Mouse (Mus musculus): ENCODE data around the gene Gipc3. TPM values are rescaled to one million over a fixed set of nuclear protein-coding genes. Genes with fewer than 3 reads are reported as not detected.

The Gipc3 gene
- polyA plus RNA-seq, 1 experiment, result not detected

DNA sequence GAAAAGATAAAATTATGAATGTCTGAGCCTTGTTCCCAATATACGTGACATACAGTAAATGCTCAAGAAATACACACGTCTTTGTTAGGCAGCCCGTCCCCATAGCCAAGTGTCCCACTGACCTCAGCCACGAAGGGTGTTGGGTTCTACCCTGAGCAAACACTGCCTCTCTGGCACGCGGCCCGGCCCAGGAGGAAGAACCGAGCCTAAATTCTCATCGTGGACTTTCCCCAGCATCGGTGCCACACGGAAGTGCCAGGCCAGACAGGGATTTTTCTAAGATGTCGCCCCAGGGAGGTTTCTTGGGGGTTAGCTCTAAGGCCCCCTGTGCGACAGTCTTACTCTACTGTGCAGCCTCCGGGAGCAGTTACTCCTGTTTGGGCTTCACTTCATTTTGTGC is 53.3 kb downstream of the Gipc3 start:
- 71% methylated on average over 14 of the region's 14 CpGs for WGBS
- no peak for TF ChIP-seq POLR2A (IDR thresholded peaks at IDR 0.05; ENCODE audit: borderline replicate concordance, control insufficient read depth, low read depth, low read length)
- TF ChIP-seq CTCF (IDR thresholded peaks at IDR 0.05; ENCODE audit: control insufficient read depth, insufficient read depth, low read length), result no peak
- peaks cover 7% of the 10 kb centered on the region for H3K4me1 ChIP-seq (ENCODE audit: control insufficient read depth, insufficient read depth, low read length)

DNA sequence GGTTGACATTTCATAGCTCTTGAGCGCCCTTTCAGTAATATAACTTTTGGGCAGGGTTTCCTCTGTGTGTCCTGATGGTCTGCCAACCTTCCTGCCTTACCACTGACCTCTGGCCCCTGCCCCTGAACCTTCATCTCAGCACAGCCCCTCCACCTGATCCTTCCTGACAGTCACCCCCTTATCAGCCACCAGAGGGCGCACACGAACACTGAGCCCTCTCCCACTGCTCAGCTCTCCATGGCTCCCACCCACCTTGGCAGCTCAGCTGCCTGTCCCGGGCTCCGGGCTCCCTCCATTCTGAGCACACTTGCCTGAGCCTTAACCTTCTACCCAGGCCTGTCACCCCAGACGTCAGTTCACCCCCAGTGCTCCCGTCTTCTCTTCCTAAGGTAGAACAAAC is 53.8 kb downstream of the Gipc3 start:
- TF ChIP-seq CTCF (IDR thresholded peaks at IDR 0.05; ENCODE audit: control insufficient read depth, insufficient read depth, low read length), result peak; percentile 95
- TF ChIP-seq POLR2A (IDR thresholded peaks at IDR 0.05; ENCODE audit: borderline replicate concordance, control insufficient read depth, low read depth, low read length), result no peak
- H3K4me3 ChIP-seq (replicated peaks; ENCODE audit: control insufficient read depth, low read depth, low read length), result no peak overlapping the region
- peaks cover 4% of the 10 kb centered on the region; the same call in 1 of the 2 replicates for H3K4me1 ChIP-seq (ENCODE audit: control insufficient read depth, insufficient read depth, low read length)
- no peak overlapping the region for H3K27ac ChIP-seq (ENCODE audit: control insufficient read depth, insufficient read depth, low read depth, low read length, poor library complexity)
- 15% methylated on average over 7 of the region's 7 CpGs for WGBS

More for the DNA sequence above, 53.3 kb downstream of the Gipc3 start:
- H3K27ac ChIP-seq (ENCODE audit: control insufficient read depth, insufficient read depth, low read depth, low read length, poor library complexity), result no peak overlapping the region
- H3K4me3 ChIP-seq (replicated peaks; ENCODE audit: control insufficient read depth, low read depth, low read length), result no peak overlapping the region

DNA sequence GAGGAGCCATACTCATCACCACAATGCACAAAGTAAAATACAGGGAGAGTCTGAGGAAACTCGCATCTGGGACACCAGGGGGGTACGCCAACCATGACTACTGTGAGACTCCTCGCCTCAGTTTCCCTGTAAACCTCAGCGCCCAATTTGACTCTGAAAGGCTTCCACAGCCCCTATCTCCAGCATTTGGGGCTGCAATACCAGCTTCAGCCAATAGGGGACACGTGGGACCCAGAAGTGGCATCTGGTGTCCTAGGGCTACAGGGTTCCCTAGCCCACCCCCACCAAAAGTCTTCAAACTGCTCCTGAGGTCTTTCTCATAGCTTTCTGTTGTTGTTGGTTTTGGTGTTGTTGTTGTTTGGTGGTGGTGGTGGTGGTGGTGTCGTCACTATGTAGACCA is 54.5 kb downstream of the Gipc3 start:
- H3K27ac ChIP-seq (ENCODE audit: control insufficient read depth, insufficient read depth, low read depth, low read length, poor library complexity), result no peak overlapping the region
- TF ChIP-seq POLR2A (IDR thresholded peaks at IDR 0.05; ENCODE audit: borderline replicate concordance, control insufficient read depth, low read depth, low read length) (no peak), CTCF (IDR thresholded peaks at IDR 0.05; ENCODE audit: control insufficient read depth, insufficient read depth, low read length) (peak; percentile 46; the same call in 1 of the 2 replicates)
- 38% methylated on average over 6 of the region's 6 CpGs for WGBS
- H3K4me1 ChIP-seq (ENCODE audit: control insufficient read depth, insufficient read depth, low read length), result peaks cover 4% of the 10 kb centered on the region; the same call in 1 of the 2 replicates
- no peak overlapping the region for H3K4me3 ChIP-seq (replicated peaks; ENCODE audit: control insufficient read depth, low read depth, low read length)

DNA sequence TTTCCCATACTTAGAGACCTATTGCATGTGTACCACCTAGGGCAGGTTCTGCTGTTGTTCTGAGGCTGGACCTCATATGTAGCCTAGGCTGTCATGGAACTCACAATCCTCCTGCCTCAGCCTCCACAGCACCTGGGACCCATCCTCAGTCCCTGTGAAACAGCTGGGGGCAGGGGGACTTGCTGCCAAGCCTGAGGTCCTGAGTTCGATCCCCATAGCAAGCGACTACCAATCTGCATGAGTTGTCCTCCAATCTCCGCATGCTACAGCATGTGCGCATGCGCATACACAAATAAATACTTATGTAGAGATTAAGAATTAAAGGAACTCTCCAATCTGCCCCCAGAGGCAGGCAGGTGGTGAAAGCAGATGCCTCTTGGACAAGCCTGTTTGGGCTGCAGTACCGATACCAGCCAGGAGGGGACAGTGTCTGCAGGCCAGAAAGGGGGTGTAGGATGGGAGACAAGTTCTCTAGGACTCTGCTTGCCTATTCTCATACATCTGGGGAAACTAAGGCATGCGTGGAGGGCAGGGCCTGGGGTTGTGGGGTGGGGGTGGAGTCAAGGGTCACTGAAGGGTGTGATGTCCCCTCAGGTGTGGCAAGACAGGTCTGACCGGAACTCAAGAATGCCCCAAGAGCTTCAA is 55.4 kb downstream of the Gipc3 start:
- peaks cover 4% of the 10 kb centered on the region; the same call in 1 of the 2 replicates for H3K4me1 ChIP-seq (ENCODE audit: control insufficient read depth, insufficient read depth, low read length)
- 66% methylated on average over 8 of the region's 8 CpGs for WGBS
- peak; percentile 91 for TF ChIP-seq CTCF (IDR thresholded peaks at IDR 0.05; ENCODE audit: control insufficient read depth, insufficient read depth, low read length)
- TF ChIP-seq POLR2A (IDR thresholded peaks at IDR 0.05; ENCODE audit: borderline replicate concordance, control insufficient read depth, low read depth, low read length), result no peak

DNA sequence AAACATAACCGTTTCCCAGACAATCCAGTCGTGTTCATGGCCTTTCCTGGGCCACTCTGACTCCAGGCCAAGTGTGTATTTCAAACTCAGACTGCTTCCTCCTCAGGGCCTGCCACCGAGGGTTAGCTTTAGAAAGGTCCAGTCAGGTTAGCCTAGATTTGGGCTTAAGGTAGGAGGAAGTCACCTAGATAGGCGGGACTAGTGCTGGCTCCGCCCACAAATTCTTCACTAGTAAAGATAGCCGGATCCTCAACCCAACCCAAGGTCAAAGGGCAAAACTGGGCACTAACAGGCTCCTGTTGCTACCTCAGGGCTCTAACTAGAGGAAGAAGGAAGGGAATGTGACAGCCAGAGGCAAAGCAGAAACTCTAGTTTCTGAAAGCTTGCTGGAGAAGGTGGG is 56.5 kb downstream of the Gipc3 start:
- TF ChIP-seq POLR2A (IDR thresholded peaks at IDR 0.05; ENCODE audit: borderline replicate concordance, control insufficient read depth, low read depth, low read length) (no peak), CTCF (IDR thresholded peaks at IDR 0.05; ENCODE audit: control insufficient read depth, insufficient read depth, low read length) (no peak)
- Histone ChIP-seq H3K4me1 (ENCODE audit: control insufficient read depth, insufficient read depth, low read length) (peaks cover 4% of the 10 kb centered on the region; the same call in 1 of the 2 replicates), H3K27ac (ENCODE audit: control insufficient read depth, insufficient read depth, low read depth, low read length, poor library complexity) (no peak overlapping the region), H3K4me3 (replicated peaks; ENCODE audit: control insufficient read depth, low read depth, low read length) (no peak overlapping the region)
- WGBS, result 35% methylated on average over 6 of the region's 6 CpGs

More for the DNA sequence above, 55.4 kb downstream of the Gipc3 start:
- Histone ChIP-seq H3K27ac (ENCODE audit: control insufficient read depth, insufficient read depth, low read depth, low read length, poor library complexity) (no peak overlapping the region), H3K4me3 (replicated peaks; ENCODE audit: control insufficient read depth, low read depth, low read length) (no peak overlapping the region)

DNA sequence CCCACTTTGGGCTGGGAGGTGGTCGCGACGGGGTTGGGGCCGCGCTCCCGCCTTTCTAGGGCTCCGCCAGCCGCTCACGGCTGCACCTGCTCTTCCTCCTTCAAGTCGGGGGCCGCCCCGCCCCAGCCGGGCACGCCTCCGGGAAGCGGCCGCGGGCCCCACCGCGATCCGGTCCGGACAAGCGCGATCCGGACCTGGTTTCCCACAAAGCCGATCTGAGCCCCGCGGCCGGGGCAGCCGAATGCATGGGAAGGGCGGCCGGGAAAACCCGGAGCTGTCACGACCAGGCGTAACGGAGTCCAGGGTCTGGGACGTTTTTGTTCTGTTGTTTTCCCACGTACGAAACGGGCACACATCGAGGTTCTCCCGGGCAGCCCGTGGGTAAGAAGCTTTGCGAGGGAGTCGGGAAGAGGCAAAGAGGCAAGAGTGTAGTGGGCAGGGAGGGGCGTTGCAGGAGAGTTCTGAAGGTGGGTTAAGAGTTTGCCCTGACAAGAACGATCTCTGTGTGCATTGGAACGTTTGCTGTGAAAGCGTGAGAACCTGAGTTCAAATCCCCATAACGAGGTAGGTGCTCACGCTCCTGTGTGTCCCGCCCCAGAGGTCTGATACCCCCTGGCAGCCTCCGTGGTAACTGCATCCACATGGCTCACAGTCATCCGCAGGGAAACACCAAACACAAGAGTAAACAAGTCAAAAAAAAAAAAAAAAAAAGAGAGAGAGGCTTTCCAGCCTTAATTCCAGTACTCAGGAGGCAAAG is 57.2 kb downstream of the Gipc3 start:
- H3K4me3 ChIP-seq (replicated peaks; ENCODE audit: control insufficient read depth, low read depth, low read length), result peak overlapping the region; percentile 69
- H3K27ac ChIP-seq (ENCODE audit: control insufficient read depth, insufficient read depth, low read depth, low read length, poor library complexity), result peak overlapping the region; percentile 16; the same call in 1 of the 2 replicates
- H3K4me1 ChIP-seq (ENCODE audit: control insufficient read depth, insufficient read depth, low read length), result no peaks in the 10 kb centered on the region
- TF ChIP-seq CTCF (IDR thresholded peaks at IDR 0.05; ENCODE audit: control insufficient read depth, insufficient read depth, low read length) (no peak), POLR2A (IDR thresholded peaks at IDR 0.05; ENCODE audit: borderline replicate concordance, control insufficient read depth, low read depth, low read length) (peak; percentile 21; the same call in 1 of the 2 replicates)
- WGBS, result 2% methylated on average over 54 of the region's 54 CpGs

Other genes with a start within 250 kb of the Gipc3 start
- gene Creb3l3, start 244.4 kb downstream of the Gipc3 start, polyA plus RNA-seq (2011; ENCODE audit: insufficient read depth, insufficient read length, low replicate concordance, missing spikeins), result 0.87 TPM in 1 of 2 replicates, not detected in the other
- gene Map2k2, start 237.4 kb downstream of the Gipc3 start, polyA plus RNA-seq (2011; ENCODE audit: insufficient read depth, insufficient read length, low replicate concordance, missing spikeins), result 57.6 and 108 TPM in 2 replicates
- gene Zbtb7a, start 208.0 kb downstream of the Gipc3 start, polyA plus RNA-seq (2011; ENCODE audit: insufficient read depth, insufficient read length, low replicate concordance, missing spikeins), result 28.2 and 31.0 TPM in 2 replicates
- 11.1 and 29.0 TPM in 2 replicates for gene Pias4, start 175.3 kb downstream of the Gipc3 start, polyA plus RNA-seq (2011; ENCODE audit: insufficient read depth, insufficient read length, low replicate concordance, missing spikeins)
- gene Eef2, start 166.6 kb downstream of the Gipc3 start, polyA plus RNA-seq (2011; ENCODE audit: insufficient read depth, insufficient read length, low replicate concordance, missing spikeins), result 347 and 468 TPM in 2 replicates
- gene Dapk3, start 160.3 kb downstream of the Gipc3 start, polyA plus RNA-seq (2011; ENCODE audit: insufficient read depth, insufficient read length, low replicate concordance, missing spikeins), result 7.2 and 23.2 TPM in 2 replicates
- not detected in 2 replicates for gene 4930442H23Rik, start 159.4 kb downstream of the Gipc3 start, polyA plus RNA-seq (2011; ENCODE audit: insufficient read depth, insufficient read length, low replicate concordance, missing spikeins)
- gene Nmrk2, start 141.2 kb downstream of the Gipc3 start, polyA plus RNA-seq (2011; ENCODE audit: insufficient read depth, insufficient read length, low replicate concordance, missing spikeins), result not detected in 2 replicates
- not detected in 2 replicates for gene Atcay, start 112.4 kb downstream of the Gipc3 start, polyA plus RNA-seq (2011; ENCODE audit: insufficient read depth, insufficient read length, low replicate concordance, missing spikeins)
- gene Zfr2, start 110.1 kb downstream of the Gipc3 start, polyA plus RNA-seq (2011; ENCODE audit: insufficient read depth, insufficient read length, low replicate concordance, missing spikeins), result 0.32 and 2.5 TPM in 2 replicates
- gene Matk, start 90.3 kb downstream of the Gipc3 start, polyA plus RNA-seq (2011; ENCODE audit: insufficient read depth, insufficient read length, low replicate concordance, missing spikeins), result 11.9 and 18.9 TPM in 2 replicates
- gene Mrpl54, start 76.3 kb downstream of the Gipc3 start, polyA plus RNA-seq (2011; ENCODE audit: insufficient read depth, insufficient read length, low replicate concordance, missing spikeins), result 34.4 and 75.4 TPM in 2 replicates
- 14.6 and 32.8 TPM in 2 replicates for gene Apba3, start 76.3 kb downstream of the Gipc3 start, polyA plus RNA-seq (2011; ENCODE audit: insufficient read depth, insufficient read length, low replicate concordance, missing spikeins)
- 3.0 and 3.4 TPM in 2 replicates for gene Tjp3, start 51.7 kb downstream of the Gipc3 start, polyA plus RNA-seq (2011; ENCODE audit: insufficient read depth, insufficient read length, low replicate concordance, missing spikeins)
- 31.2 and 62.2 TPM in 2 replicates for gene Pip5k1c, start 50.3 kb downstream of the Gipc3 start, polyA plus RNA-seq (2011; ENCODE audit: insufficient read depth, insufficient read length, low replicate concordance, missing spikeins)
- gene Cactin, start 22.2 kb downstream of the Gipc3 start, polyA plus RNA-seq (2011; ENCODE audit: insufficient read depth, insufficient read length, low replicate concordance, missing spikeins), result 24.0 and 36.6 TPM in 2 replicates
- 3.3 and 7.9 TPM in 2 replicates for gene Tbxa2r, start 14.5 kb downstream of the Gipc3 start, polyA plus RNA-seq (2011; ENCODE audit: insufficient read depth, insufficient read length, low replicate concordance, missing spikeins)
- gene Hmg20b, start 7.2 kb upstream of the Gipc3 start, polyA plus RNA-seq (2011; ENCODE audit: insufficient read depth, insufficient read length, low replicate concordance, missing spikeins), result 56.9 and 60.7 TPM in 2 replicates
- gene Mfsd12, start 14.2 kb upstream of the Gipc3 start, polyA plus RNA-seq (2011; ENCODE audit: insufficient read depth, insufficient read length, low replicate concordance, missing spikeins), result 11.0 and 14.3 TPM in 2 replicates
- 4.5 and 12.3 TPM in 2 replicates for gene 4930404N11Rik, start 22.6 kb upstream of the Gipc3 start, polyA plus RNA-seq (2011; ENCODE audit: insufficient read depth, insufficient read length, low replicate concordance, missing spikeins)
- 126 and 131 TPM in 2 replicates for gene Fzr1, start 35.2 kb upstream of the Gipc3 start, polyA plus RNA-seq (2011; ENCODE audit: insufficient read depth, insufficient read length, low replicate concordance, missing spikeins)
- 14.6 and 23.0 TPM in 2 replicates for gene Dohh, start 41.2 kb upstream of the Gipc3 start, polyA plus RNA-seq (2011; ENCODE audit: insufficient read depth, insufficient read length, low replicate concordance, missing spikeins)
- gene Gm48551, start 41.2 kb upstream of the Gipc3 start, polyA plus RNA-seq (2011; ENCODE audit: insufficient read depth, insufficient read length, low replicate concordance, missing spikeins), result 3.4 and 4.3 TPM in 2 replicates
- not detected in 2 replicates for gene Gm48552, start 45.7 kb upstream of the Gipc3 start, polyA plus RNA-seq (2011; ENCODE audit: insufficient read depth, insufficient read length, low replicate concordance, missing spikeins)
- 7.9 and 18.0 TPM in 2 replicates for gene Smim24, start 49.8 kb upstream of the Gipc3 start, polyA plus RNA-seq (2011; ENCODE audit: insufficient read depth, insufficient read length, low replicate concordance, missing spikeins)
- gene Nfic, start 112.4 kb upstream of the Gipc3 start, polyA plus RNA-seq (2011; ENCODE audit: insufficient read depth, insufficient read length, low replicate concordance, missing spikeins), result 5.1 and 14.5 TPM in 2 replicates
- 0.72 TPM in 1 of 2 replicates, not detected in the other for gene Celf5, start 139.4 kb upstream of the Gipc3 start, polyA plus RNA-seq (2011; ENCODE audit: insufficient read depth, insufficient read length, low replicate concordance, missing spikeins)
- 30.2 and 61.0 TPM in 2 replicates for gene Ncln, start 153.1 kb upstream of the Gipc3 start, polyA plus RNA-seq (2011; ENCODE audit: insufficient read depth, insufficient read length, low replicate concordance, missing spikeins)
- gene S1pr4, start 156.9 kb upstream of the Gipc3 start, polyA plus RNA-seq (2011; ENCODE audit: insufficient read depth, insufficient read length, low replicate concordance, missing spikeins), result 7.6 and 15.8 TPM in 2 replicates
- gene Gna15, start 181.0 kb upstream of the Gipc3 start, polyA plus RNA-seq (2011; ENCODE audit: insufficient read depth, insufficient read length, low replicate concordance, missing spikeins), result 5.4 and 9.4 TPM in 2 replicates
- 12.3 and 23.8 TPM in 2 replicates for gene Gna11, start 201.9 kb upstream of the Gipc3 start, polyA plus RNA-seq (2011; ENCODE audit: insufficient read depth, insufficient read length, low replicate concordance, missing spikeins)
- 183 and 306 TPM in 2 replicates for gene Aes, start 216.2 kb upstream of the Gipc3 start, polyA plus RNA-seq (2011; ENCODE audit: insufficient read depth, insufficient read length, low replicate concordance, missing spikeins)
- gene Tle2, start 231.3 kb upstream of the Gipc3 start, polyA plus RNA-seq (2011; ENCODE audit: insufficient read depth, insufficient read length, low replicate concordance, missing spikeins), result 18.5 and 41.7 TPM in 2 replicates